Mouse (Mus musculus): Measurements from ENCODE around the gene Cd164. TPM values are rescaled to one million over a fixed set of nuclear protein-coding genes. Genes with fewer than 3 reads are reported as not detected.
"Not testable (repeated sequence)": the region's sequence is repeated elsewhere in the genome, so short reads cannot be mapped to it uniquely, and the experiment has no call there.

Gene Cd164
- polyA plus RNA-seq, 1 experiment from 2014 or later, result 170 TPM

GRCm38 (mm10) chr10:41505446-41505845 lies 13.8 kb upstream of the Cd164 start:
- ATAC-seq (ENCODE audit: insufficient number of reproducible peaks, insufficient read depth, low FRiP score, low TSS enrichment, low read depth); H3K4me1 ChIP-seq (replicated peaks); H3K36me3 ChIP-seq; H3K27ac ChIP-seq; H3K27me3 ChIP-seq; H3K4me3 ChIP-seq (replicated peaks); H3K4me2 ChIP-seq; H3K9ac ChIP-seq (replicated peaks); H3K9me3 ChIP-seq: not testable (repeated sequence)
- WGBS, result 3% methylated on average over 3 of the region's 3 CpGs

- no peaks in the 10 kb centered on the region for H3K27me3 ChIP-seq
- H3K36me3 ChIP-seq, result no peaks in the 10 kb centered on the region
- no peak overlapping the region for H3K9ac ChIP-seq (replicated peaks)
- no peaks in the 10 kb centered on the region for H3K9me3 ChIP-seq
- H3K4me1 ChIP-seq (replicated peaks), result no peaks in the 10 kb centered on the region
- H3K27ac ChIP-seq, result no peak overlapping the region
- H3K4me2 ChIP-seq, result no peak overlapping the region
- WGBS, result 41% methylated on average over 2 of the region's 2 CpGs
- no peak for ATAC-seq (ENCODE audit: insufficient number of reproducible peaks, insufficient read depth, low FRiP score, low TSS enrichment, low read depth)
- no peak overlapping the region for H3K4me3 ChIP-seq (replicated peaks)
These were observed 10.1 kb upstream of the Cd164 start for GRCm38 (mm10) chr10:41509160-41509559.

- WGBS, result 78% methylated on average over 4 of the region's 4 CpGs
These were observed 4.9 kb upstream of the Cd164 start for GRCm38 (mm10) chr10:41514301-41514700.

GRCm38 (mm10) chr10:41514921-41515320 lies 4.3 kb upstream of the Cd164 start:
- no peaks in the 10 kb centered on the region for H3K4me1 ChIP-seq (replicated peaks)
- ATAC-seq (ENCODE audit: insufficient number of reproducible peaks, insufficient read depth, low FRiP score, low TSS enrichment, low read depth), result no peak

More at GRCm38 (mm10) chr10:41514301-41514700, 4.9 kb upstream of the Cd164 start:
- no peak for ATAC-seq (ENCODE audit: insufficient number of reproducible peaks, insufficient read depth, low FRiP score, low TSS enrichment, low read depth)
- no peaks in the 10 kb centered on the region for H3K9me3 ChIP-seq
- H3K9ac ChIP-seq (replicated peaks), result no peak overlapping the region
- H3K27me3 ChIP-seq, result no peaks in the 10 kb centered on the region
- no peak overlapping the region for H3K27ac ChIP-seq
- no peaks in the 10 kb centered on the region for H3K4me1 ChIP-seq (replicated peaks)
- no peak overlapping the region for H3K4me3 ChIP-seq (replicated peaks)
- no peaks in the 10 kb centered on the region for H3K36me3 ChIP-seq
- H3K4me2 ChIP-seq, result no peak overlapping the region

GRCm38 (mm10) chr10:41518508-41518980 lies 670 bp upstream of the Cd164 start:
- H3K9me3 ChIP-seq, result no peaks in the 10 kb centered on the region
- no peaks in the 10 kb centered on the region for H3K27me3 ChIP-seq
- peak; percentile 73 for ATAC-seq (ENCODE audit: insufficient number of reproducible peaks, insufficient read depth, low FRiP score, low TSS enrichment, low read depth)
- H3K4me1 ChIP-seq (replicated peaks), result peaks cover 24% of the 10 kb centered on the region
- WGBS, result under 1% methylated on average over 23 of the region's 23 CpGs
- H3K9ac ChIP-seq (replicated peaks), result peak overlapping the region; percentile 95
- peaks cover 6% of the 10 kb centered on the region for H3K36me3 ChIP-seq
- H3K27ac ChIP-seq, result peak overlapping the region; percentile 97
- peak overlapping the region; percentile 78 for H3K4me2 ChIP-seq
- H3K4me3 ChIP-seq (replicated peaks), result peak overlapping the region; percentile 91

More at GRCm38 (mm10) chr10:41514921-41515320, 4.3 kb upstream of the Cd164 start:
- Histone ChIP-seq H3K4me3 (replicated peaks) (no peak overlapping the region), H3K9me3 (no peaks in the 10 kb centered on the region), H3K27ac (no peak overlapping the region), H3K9ac (replicated peaks) (no peak overlapping the region), H3K27me3 (no peaks in the 10 kb centered on the region), H3K4me2 (no peak overlapping the region), H3K36me3 (no peaks in the 10 kb centered on the region)

- H3K4me2 ChIP-seq, result peak overlapping the region; percentile 78
- peak overlapping the region; percentile 91 for H3K4me3 ChIP-seq (replicated peaks)
- no peaks in the 10 kb centered on the region for H3K27me3 ChIP-seq
- H3K36me3 ChIP-seq, result peaks cover 19% of the 10 kb centered on the region
- ATAC-seq (ENCODE audit: insufficient number of reproducible peaks, insufficient read depth, low FRiP score, low TSS enrichment, low read depth), result no peak; the same call in 1 of the 2 replicates
- H3K9me3 ChIP-seq, result no peaks in the 10 kb centered on the region
- H3K27ac ChIP-seq, result peak overlapping the region; percentile 97
- under 1% methylated on average over 65 of the region's 65 CpGs for WGBS
- H3K9ac ChIP-seq (replicated peaks), result peak overlapping the region; percentile 95
- H3K4me1 ChIP-seq (replicated peaks), result peaks cover 24% of the 10 kb centered on the region
These were observed 611 bp downstream of the Cd164 start for GRCm38 (mm10) chr10:41519640-41520409.

GRCm38 (mm10) chr10:41520410-41520673 lies 1.1 kb downstream of the Cd164 start:
- peak overlapping the region; percentile 95 for H3K9ac ChIP-seq (replicated peaks)
- no peaks in the 10 kb centered on the region for H3K9me3 ChIP-seq
- H3K27ac ChIP-seq, result no peak overlapping the region
- peaks cover 24% of the 10 kb centered on the region for H3K4me1 ChIP-seq (replicated peaks)
- H3K4me3 ChIP-seq (replicated peaks), result peak overlapping the region; percentile 91
- no peaks in the 10 kb centered on the region for H3K27me3 ChIP-seq
- H3K36me3 ChIP-seq, result peaks cover 23% of the 10 kb centered on the region
- ATAC-seq (ENCODE audit: insufficient number of reproducible peaks, insufficient read depth, low FRiP score, low TSS enrichment, low read depth), result no peak
- WGBS, result 4% methylated on average over 5 of the region's 5 CpGs
- peak overlapping the region; percentile 78 for H3K4me2 ChIP-seq

GRCm38 (mm10) chr10:41523386-41523785 lies 4.2 kb downstream of the Cd164 start:
- H3K27ac ChIP-seq, result no peak overlapping the region
- WGBS, result 81% methylated on average over 3 of the region's 3 CpGs
- H3K4me3 ChIP-seq (replicated peaks), result no peak overlapping the region
- H3K4me2 ChIP-seq, result peak overlapping the region; percentile 4; the same call in 1 of the 2 replicates
- peaks cover 42% of the 10 kb centered on the region for H3K36me3 ChIP-seq
- no peaks in the 10 kb centered on the region for H3K27me3 ChIP-seq
- H3K4me1 ChIP-seq (replicated peaks), result peaks cover 24% of the 10 kb centered on the region
- no peak overlapping the region for H3K9ac ChIP-seq (replicated peaks)
- H3K9me3 ChIP-seq, result no peaks in the 10 kb centered on the region
- ATAC-seq (ENCODE audit: insufficient number of reproducible peaks, insufficient read depth, low FRiP score, low TSS enrichment, low read depth), result no peak

GRCm38 (mm10) chr10:41525696-41526095 lies 6.5 kb downstream of the Cd164 start:
- Histone ChIP-seq H3K4me3 (replicated peaks) (no peak overlapping the region), H3K4me1 (replicated peaks) (peaks cover 23% of the 10 kb centered on the region), H3K36me3 (peaks cover 63% of the 10 kb centered on the region), H3K27me3 (no peaks in the 10 kb centered on the region), H3K4me2 (no peak overlapping the region), H3K9ac (replicated peaks) (no peak overlapping the region), H3K9me3 (no peaks in the 10 kb centered on the region), H3K27ac (no peak overlapping the region)
- ATAC-seq (ENCODE audit: insufficient number of reproducible peaks, insufficient read depth, low FRiP score, low TSS enrichment, low read depth), result no peak
- WGBS, result 83% methylated on average over 1 of the region's 1 CpGs

GRCm38 (mm10) chr10:41529972-41530371 lies 10.8 kb downstream of the Cd164 start:
- Histone ChIP-seq H3K4me2 (no peak overlapping the region), H3K9me3 (no peaks in the 10 kb centered on the region), H3K36me3 (peaks cover 82% of the 10 kb centered on the region), H3K4me1 (replicated peaks) (no peaks in the 10 kb centered on the region), H3K27me3 (no peaks in the 10 kb centered on the region), H3K4me3 (replicated peaks) (no peak overlapping the region), H3K27ac (no peak overlapping the region), H3K9ac (replicated peaks) (no peak overlapping the region)
- 87% methylated on average over 5 of the region's 5 CpGs for WGBS
- ATAC-seq (ENCODE audit: insufficient number of reproducible peaks, insufficient read depth, low FRiP score, low TSS enrichment, low read depth), result no peak

GRCm38 (mm10) chr10:41535991-41536390 lies 16.8 kb downstream of the Cd164 start:
- H3K9ac ChIP-seq (replicated peaks), result no peak overlapping the region
- no peak overlapping the region for H3K4me3 ChIP-seq (replicated peaks)
- H3K27me3 ChIP-seq, result no peaks in the 10 kb centered on the region
- 96% methylated on average over 2 of the region's 2 CpGs for WGBS
- no peaks in the 10 kb centered on the region for H3K4me1 ChIP-seq (replicated peaks)
- H3K4me2 ChIP-seq, result no peak overlapping the region
- H3K27ac ChIP-seq, result no peak overlapping the region
- no peak for ATAC-seq (ENCODE audit: insufficient number of reproducible peaks, insufficient read depth, low FRiP score, low TSS enrichment, low read depth)
- H3K9me3 ChIP-seq, result no peaks in the 10 kb centered on the region
- peaks cover 73% of the 10 kb centered on the region for H3K36me3 ChIP-seq

- Histone ChIP-seq H3K4me1 (replicated peaks) (no peaks in the 10 kb centered on the region), H3K9ac (replicated peaks) (no peak overlapping the region), H3K9me3 (no peaks in the 10 kb centered on the region), H3K27ac (no peak overlapping the region), H3K4me3 (replicated peaks) (no peak overlapping the region), H3K36me3 (peaks cover 66% of the 10 kb centered on the region), H3K4me2 (no peak overlapping the region), H3K27me3 (no peaks in the 10 kb centered on the region)
- 83% methylated on average over 1 of the region's 1 CpGs for WGBS
- no peak for ATAC-seq (ENCODE audit: insufficient number of reproducible peaks, insufficient read depth, low FRiP score, low TSS enrichment, low read depth)
These were observed 17.5 kb downstream of the Cd164 start for GRCm38 (mm10) chr10:41536714-41537113.

Data from limb, embryonic 12.5 days (tissue).